Mouse (Mus musculus) heart, embryonic 13.5 days (tissue): ENCODE results near the gene Gzmm. TPM values are rescaled to one million over a fixed set of nuclear protein-coding genes. Genes with fewer than 3 reads are reported as not detected.

Source experiments
- ATAC-seq: fragments of 200-750 bp; cut with Nextera tagmentation; 2 replicates; pipeline ENCODE4 v1.8.0; 2017; ENCODE audit warnings: moderate TSS enrichment; ENCODE audit not compliant: insufficient number of reproducible peaks, low FRiP score, low TSS enrichment; ENCODE audit errors: extremely low read depth
- H3K27ac ChIP-seq: fragments of 300-500 bp; sonication (generic); replicated peaks from 2 replicates; pipeline ENCODE4 v1.5.1; 2015; ENCODE audit warnings: moderate library complexity, mild to moderate bottlenecking, inconsistent platforms
- H3K27me3 ChIP-seq: fragments of 300-500 bp; sonication (generic); replicated peaks from 2 replicates; pipeline ENCODE4 v1.6.1; 2015; ENCODE audit warnings: mild to moderate bottlenecking, inconsistent platforms
- H3K36me3 ChIP-seq: fragments of 300-500 bp; sonication (generic); 2 replicates; pipeline ENCODE4 v1.6.1; 2015; ENCODE audit warnings: mild to moderate bottlenecking, inconsistent platforms
- H3K4me1 ChIP-seq: fragments of 300-500 bp; sonication (generic); 2 replicates; pipeline ENCODE4 v1.6.1; 2015; ENCODE audit warnings: inconsistent platforms
- H3K4me2 ChIP-seq: fragments of 300-500 bp; sonication (generic); 2 replicates; pipeline ENCODE4 v1.6.1; 2015; ENCODE audit warnings: inconsistent platforms, mild to moderate bottlenecking, moderate library complexity
- H3K4me3 ChIP-seq: fragments of 300-500 bp; sonication (generic); 2 replicates; pipeline ENCODE4 v1.5.1; 2015; ENCODE audit warnings: moderate library complexity, mild to moderate bottlenecking, inconsistent platforms
- H3K9ac ChIP-seq: fragments of 300-500 bp; sonication (generic); 2 replicates; pipeline ENCODE4 v1.6.1; 2015; ENCODE audit warnings: inconsistent platforms, mild to moderate bottlenecking, moderate library complexity
- H3K9me3 ChIP-seq: fragments of 300-500 bp; sonication (generic); 2 replicates; pipeline ENCODE4 v1.6.1; 2016; ENCODE audit warnings: inconsistent platforms
- WGBS: fragments of 180-500 bp; shearing (Covaris S2); methylation state at CpG from one replicate; pipeline ENCODE4 v1.1.7; 2015; ENCODE audit warnings: mixed read lengths; 5-methylcytosine and 5-hydroxymethylcytosine counted together
- polyA plus RNA-seq: library from polyadenylated mRNA; unstranded; fragments of >200 nt; fragmentation: Nextera tagmentation; extraction: Ambion mirVana; gene quantifications from 2 replicates; pipeline ENCODE4 v1.2.1, GENCODE M21; 2015

Gene Gzmm
- polyA plus RNA-seq, 1 experiment from 2014 or later, result 0.67 TPM

DNA sequence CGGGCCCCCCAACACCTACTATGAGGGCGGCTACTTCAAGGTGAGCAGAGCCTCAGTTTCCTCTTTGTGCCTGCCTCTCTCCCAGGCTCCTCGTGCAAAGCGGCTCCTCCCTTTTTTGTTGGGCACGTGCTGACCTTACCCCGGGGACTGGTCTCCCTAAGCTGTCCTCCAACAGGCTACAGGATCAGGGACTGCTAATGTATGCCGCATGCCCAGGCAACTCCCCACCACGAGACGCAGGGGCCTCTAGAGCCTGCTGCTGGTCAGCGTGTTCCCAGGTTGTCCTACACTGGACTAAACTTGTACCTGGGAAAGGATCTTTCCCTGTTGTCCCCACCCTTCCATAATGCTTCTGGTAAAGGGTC is 6.3 kb upstream of the Gzmm start:
- Histone ChIP-seq H3K4me3 (peak overlapping the region; percentile 87), H3K9ac (peak overlapping the region; percentile 96), H3K9me3 (no peaks in the 10 kb centered on the region), H3K27ac (peak overlapping the region; percentile 84), H3K4me1 (peaks cover 58% of the 10 kb centered on the region), H3K4me2 (peak overlapping the region; percentile 97), H3K27me3 (no peaks in the 10 kb centered on the region), H3K36me3 (peaks cover 39% of the 10 kb centered on the region)
- 0% methylated on average over 10 of the region's 10 CpGs for WGBS
- no peak for ATAC-seq

DNA sequence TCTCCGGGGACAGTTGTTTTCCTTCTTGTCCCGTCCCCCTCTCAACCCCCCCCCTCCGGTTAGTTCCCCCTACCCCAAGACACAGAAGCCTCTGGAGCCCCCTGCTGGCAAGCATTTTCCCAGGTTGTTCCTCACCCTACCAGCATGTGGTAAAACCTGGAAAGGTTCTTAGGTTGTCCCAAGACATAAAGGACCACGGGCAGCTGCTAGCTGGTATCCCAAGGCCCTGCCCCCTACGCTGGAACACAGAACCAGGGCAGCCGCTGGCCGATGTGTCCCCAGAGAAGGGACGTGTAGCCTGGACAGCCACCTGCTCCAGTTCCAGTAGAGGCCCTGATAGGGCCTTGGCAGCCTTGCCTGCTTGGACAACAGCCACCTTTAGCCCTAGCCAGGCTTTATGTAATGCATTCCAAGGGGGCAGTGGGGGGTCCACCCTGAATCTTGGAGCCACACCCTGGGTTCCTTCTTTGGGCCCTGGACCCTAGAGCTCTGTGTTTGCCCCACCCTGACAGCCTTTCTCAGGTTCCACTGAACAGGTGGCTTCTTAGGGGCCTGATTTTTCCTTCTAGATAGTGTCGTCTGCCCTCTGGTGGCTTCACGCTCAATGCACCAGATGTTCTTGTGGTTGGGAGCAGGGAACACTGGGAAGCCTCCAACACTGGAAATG is 5.8 kb upstream of the Gzmm start:
- Histone ChIP-seq H3K9ac (peak overlapping the region; percentile 96), H3K4me1 (peaks cover 58% of the 10 kb centered on the region), H3K27ac (peak overlapping the region; percentile 84), H3K4me3 (peak overlapping the region; percentile 87), H3K27me3 (no peaks in the 10 kb centered on the region), H3K4me2 (peak overlapping the region; percentile 97), H3K36me3 (peaks cover 44% of the 10 kb centered on the region), H3K9me3 (no peaks in the 10 kb centered on the region)
- 2% methylated on average over 10 of the region's 10 CpGs for WGBS
- no peak for ATAC-seq

DNA sequence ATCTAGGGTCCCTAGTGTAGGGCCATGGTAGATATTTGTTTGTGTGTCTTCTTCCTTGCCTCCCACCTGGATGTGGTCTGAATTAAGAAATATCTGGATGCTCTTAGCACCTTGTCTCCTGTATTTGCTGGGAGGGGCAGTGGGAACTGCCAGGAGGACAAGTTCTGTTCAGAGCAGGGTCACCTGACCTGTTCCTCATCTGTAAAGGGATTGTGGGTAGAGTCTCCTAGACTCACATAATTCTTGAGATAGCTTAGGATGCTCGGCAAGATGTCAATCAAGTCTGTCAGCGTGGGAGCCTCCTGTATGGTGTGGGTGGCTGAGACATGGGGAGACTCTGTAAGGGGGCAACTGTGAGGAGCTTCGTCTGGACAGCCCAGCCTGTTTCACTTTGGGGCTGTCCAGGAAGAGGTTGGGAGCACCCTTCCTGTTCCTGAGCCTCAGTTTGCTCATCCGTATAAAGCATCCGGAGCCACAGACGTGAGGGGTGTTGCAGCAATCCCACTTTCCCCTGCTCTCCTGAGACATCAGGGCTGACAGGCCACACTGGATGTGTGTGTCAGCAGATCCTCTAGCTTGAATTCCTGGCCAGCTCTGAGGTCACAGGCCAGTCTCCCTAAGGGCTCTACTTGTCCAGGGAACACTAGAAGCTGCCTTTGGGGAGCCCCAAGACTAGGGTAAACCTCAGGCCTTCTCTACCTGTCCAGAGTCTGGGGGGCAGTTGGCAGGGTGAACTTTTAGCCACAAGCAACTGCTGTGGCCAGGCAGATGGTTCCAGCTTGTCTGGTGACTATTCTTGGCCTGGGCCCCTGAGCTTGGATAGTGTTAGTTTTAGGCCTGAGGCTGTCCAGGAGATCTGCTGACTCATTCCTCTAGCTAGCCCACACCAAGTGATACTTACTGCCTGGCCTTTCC is 4.8 kb upstream of the Gzmm start:
- Histone ChIP-seq H3K4me2 (peak overlapping the region; percentile 97), H3K27ac (peak overlapping the region; percentile 84), H3K9ac (peak overlapping the region; percentile 96), H3K4me1 (peaks cover 58% of the 10 kb centered on the region), H3K4me3 (peak overlapping the region; percentile 87), H3K36me3 (peaks cover 53% of the 10 kb centered on the region), H3K27me3 (no peaks in the 10 kb centered on the region), H3K9me3 (no peaks in the 10 kb centered on the region)
- ATAC-seq, result no peak
- WGBS, result 64% methylated on average over 6 of the region's 6 CpGs

DNA sequence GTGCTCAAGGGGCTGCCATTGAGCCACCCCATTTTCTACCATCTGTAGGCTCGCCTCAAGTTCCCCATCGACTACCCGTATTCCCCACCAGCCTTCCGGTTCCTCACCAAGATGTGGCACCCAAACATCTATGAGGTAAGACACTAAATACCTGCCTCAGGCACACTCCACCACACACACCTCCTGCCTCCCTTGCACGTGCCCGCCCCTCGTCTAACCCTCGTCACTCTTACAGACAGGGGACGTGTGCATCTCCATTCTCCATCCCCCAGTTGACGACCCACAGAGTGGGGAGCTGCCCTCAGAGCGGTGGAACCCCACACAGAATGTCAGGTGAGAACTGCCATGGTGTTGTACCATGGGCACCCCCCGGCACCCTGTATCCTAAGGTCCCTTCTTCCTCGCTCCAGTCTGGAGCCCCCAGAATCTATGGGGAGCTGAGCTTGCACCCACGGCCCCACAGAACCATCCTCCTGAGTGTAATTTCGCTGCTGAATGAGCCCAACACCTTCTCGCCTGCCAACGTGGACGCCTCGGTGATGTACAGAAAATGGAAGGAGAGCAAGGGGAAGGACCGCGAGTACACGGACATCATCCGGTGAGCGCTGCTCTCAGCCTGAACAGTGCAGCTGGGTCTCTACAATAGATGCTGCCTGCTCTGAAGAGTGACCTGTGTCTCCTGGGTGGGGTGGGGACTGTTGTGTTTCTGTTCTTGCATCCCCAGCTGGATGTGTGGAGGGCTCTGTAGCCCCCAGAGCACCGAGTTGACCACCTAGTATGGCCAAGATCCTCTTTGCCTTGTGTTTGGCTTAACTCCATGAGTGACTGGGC is 3.8 kb upstream of the Gzmm start:
- peaks cover 61% of the 10 kb centered on the region for H3K36me3 ChIP-seq
- H3K4me1 ChIP-seq, result peaks cover 58% of the 10 kb centered on the region
- ATAC-seq, result no peak
- peak overlapping the region; percentile 97 for H3K4me2 ChIP-seq
- H3K9ac ChIP-seq, result peak overlapping the region; percentile 96
- WGBS, result 92% methylated on average over 25 of the region's 25 CpGs
- no peaks in the 10 kb centered on the region for H3K9me3 ChIP-seq
- H3K27me3 ChIP-seq, result no peaks in the 10 kb centered on the region
- H3K27ac ChIP-seq, result peak overlapping the region; percentile 8; the same call in 1 of the 2 replicates
- peak overlapping the region; percentile 87; the same call in 1 of the 2 replicates for H3K4me3 ChIP-seq

DNA sequence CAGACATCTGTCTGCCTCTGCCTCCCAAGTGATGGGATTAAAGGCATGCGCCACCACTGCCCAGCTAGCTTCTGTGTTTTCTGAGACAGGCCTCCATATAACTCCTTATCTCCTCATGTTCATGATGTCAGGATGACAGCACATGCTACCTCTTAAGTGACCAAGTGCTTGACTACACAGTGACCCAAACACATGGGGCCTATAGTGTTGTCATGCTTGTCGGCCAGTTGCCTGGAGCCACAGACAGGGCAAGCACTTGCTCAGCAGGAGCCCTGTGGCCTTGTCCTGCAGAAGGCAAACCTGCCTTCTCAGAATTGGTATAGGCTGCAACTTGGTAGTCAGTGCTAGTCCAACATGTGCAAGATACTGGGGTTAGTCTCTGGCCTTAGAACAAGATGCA is 2.6 kb upstream of the Gzmm start:
- Histone ChIP-seq H3K36me3 (peaks cover 61% of the 10 kb centered on the region), H3K27ac (peak overlapping the region; percentile 88)

DNA sequence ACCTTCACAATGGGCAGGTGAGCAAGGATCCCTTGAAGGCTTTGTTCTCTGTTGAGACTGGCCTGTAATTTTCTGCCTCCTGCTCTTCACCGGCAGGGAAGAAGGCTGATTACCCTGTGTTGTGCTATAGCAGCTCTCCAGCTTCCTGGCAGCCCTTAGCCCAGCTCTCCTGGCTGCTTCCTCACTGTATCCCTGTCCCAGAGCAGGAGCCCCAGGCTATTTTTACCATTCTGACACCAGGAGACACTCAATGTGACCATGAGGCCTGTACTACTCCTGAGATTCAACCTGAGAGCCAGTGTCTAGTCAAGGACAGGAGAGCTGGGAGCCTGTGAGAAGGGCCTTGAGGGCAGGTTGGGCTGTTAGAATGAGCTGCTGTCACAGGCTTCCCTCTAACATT is 2.1 kb upstream of the Gzmm start:
- 60% methylated on average over 1 of the region's 1 CpGs for WGBS
- H3K4me1 ChIP-seq, result peaks cover 48% of the 10 kb centered on the region

More for the DNA sequence above, 2.6 kb upstream of the Gzmm start:
- Histone ChIP-seq H3K9me3 (no peaks in the 10 kb centered on the region), H3K4me1 (peaks cover 50% of the 10 kb centered on the region), H3K4me3 (no peak overlapping the region), H3K27me3 (no peaks in the 10 kb centered on the region), H3K4me2 (peak overlapping the region; percentile 15; the same call in 1 of the 2 replicates), H3K9ac (peak overlapping the region; percentile 55)
- 65% methylated on average over 2 of the region's 2 CpGs for whole genome bisulfite sequencing
- no peak for ATAC-seq

DNA sequence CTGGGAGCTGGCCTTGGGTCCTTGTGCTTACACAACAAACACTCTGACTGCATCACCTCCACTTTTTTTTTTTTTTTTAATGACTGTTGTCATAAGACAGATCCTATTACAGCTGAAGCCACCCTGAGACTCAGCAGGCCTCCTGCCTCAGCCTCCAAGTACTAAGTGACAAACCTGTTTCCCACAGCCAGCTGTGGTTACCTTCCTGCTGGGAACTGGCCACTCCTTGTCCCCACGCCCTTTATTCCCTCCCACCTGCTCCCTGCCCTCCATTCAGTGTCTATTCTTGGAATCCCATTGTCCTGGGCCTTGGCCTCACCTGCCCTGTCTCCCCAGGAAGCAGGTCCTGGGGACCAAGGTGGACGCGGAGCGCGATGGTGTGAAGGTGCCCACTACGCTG is 1.3 kb upstream of the Gzmm start:
- Histone ChIP-seq H3K9me3 (peaks cover 3% of the 10 kb centered on the region; the same call in 1 of the 2 replicates), H3K27me3 (no peaks in the 10 kb centered on the region), H3K4me3 (no peak overlapping the region), H3K9ac (peak overlapping the region; percentile 55; the same call in 1 of the 2 replicates), H3K27ac (peak overlapping the region; percentile 88), H3K36me3 (peaks cover 66% of the 10 kb centered on the region), H3K4me2 (no peak overlapping the region), H3K4me1 (peaks cover 48% of the 10 kb centered on the region)
- no peak for ATAC-seq
- 96% methylated on average over 6 of the region's 6 CpGs for WGBS

More for the DNA sequence above, 2.1 kb upstream of the Gzmm start:
- no peaks in the 10 kb centered on the region for H3K9me3 ChIP-seq
- H3K36me3 ChIP-seq, result peaks cover 62% of the 10 kb centered on the region
- peak overlapping the region; percentile 88 for H3K27ac ChIP-seq
- H3K9ac ChIP-seq, result peak overlapping the region; percentile 55
- H3K4me2 ChIP-seq, result peak overlapping the region; percentile 15; the same call in 1 of the 2 replicates
- no peak overlapping the region for H3K4me3 ChIP-seq
- ATAC-seq, result no peak
- H3K27me3 ChIP-seq, result no peaks in the 10 kb centered on the region

DNA sequence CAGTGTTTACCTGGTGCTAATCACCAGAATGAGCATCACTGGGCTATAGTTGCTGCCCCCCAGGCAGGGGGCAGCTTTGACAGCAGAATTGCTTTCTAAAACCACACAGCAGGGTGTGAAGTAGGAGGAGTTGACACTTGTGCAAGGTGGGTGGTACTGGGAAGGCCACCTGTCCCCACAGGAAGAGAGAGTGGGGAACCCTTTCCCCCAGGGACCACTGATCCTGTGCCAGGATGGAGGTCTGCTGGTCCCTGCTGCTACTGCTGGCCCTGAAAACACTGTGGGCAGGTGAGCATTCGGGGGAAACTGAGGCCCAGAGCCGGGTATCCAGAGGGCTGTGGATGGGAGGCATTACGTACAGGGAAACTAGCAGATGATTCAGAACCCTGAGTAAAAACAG is 358 bp downstream of the Gzmm start:
- Histone ChIP-seq H3K27me3 (no peaks in the 10 kb centered on the region), H3K36me3 (peaks cover 61% of the 10 kb centered on the region), H3K27ac (no peak overlapping the region), H3K4me3 (no peak overlapping the region), H3K9ac (no peak overlapping the region), H3K9me3 (peaks cover 3% of the 10 kb centered on the region; the same call in 1 of the 2 replicates), H3K4me2 (no peak overlapping the region), H3K4me1 (peaks cover 36% of the 10 kb centered on the region)
- WGBS, result 83% methylated on average over 3 of the region's 3 CpGs
- no peak for ATAC-seq

DNA sequence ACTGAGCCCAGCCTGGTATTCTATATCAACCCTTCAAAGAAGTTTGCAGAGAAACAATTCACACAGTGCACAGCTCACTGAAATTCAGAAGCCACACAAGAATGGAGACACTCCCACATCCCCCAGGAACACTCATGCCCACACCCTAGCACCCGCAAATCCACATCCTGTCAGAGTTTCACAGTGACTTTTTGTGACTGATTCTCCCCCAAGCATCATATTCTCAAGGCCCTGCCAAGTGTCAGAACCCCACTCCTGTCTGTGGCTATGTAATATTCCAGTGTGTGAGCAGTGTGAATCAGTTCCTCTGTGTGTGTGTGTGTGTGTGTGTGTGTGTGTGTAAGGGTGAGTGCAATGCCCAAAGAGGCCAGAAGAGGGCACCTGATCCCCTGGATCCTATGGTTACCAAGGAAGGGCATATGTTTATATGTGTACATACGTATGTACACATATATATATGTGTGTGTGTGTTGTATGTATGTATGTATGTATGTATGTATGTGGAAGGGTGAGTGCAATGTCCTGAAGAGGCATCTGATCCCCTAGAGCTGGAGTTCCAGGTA is 3.2 kb downstream of the Gzmm start:
- WGBS, result 100% methylated on average over 2 of the region's 2 CpGs
- Histone ChIP-seq H3K27ac (no peak overlapping the region), H3K27me3 (no peaks in the 10 kb centered on the region), H3K36me3 (peaks cover 32% of the 10 kb centered on the region), H3K4me1 (peaks cover 32% of the 10 kb centered on the region), H3K9me3 (peaks cover 3% of the 10 kb centered on the region; the same call in 1 of the 2 replicates), H3K4me2 (no peak overlapping the region), H3K4me3 (no peak overlapping the region), H3K9ac (no peak overlapping the region)
- no peak for ATAC-seq

DNA sequence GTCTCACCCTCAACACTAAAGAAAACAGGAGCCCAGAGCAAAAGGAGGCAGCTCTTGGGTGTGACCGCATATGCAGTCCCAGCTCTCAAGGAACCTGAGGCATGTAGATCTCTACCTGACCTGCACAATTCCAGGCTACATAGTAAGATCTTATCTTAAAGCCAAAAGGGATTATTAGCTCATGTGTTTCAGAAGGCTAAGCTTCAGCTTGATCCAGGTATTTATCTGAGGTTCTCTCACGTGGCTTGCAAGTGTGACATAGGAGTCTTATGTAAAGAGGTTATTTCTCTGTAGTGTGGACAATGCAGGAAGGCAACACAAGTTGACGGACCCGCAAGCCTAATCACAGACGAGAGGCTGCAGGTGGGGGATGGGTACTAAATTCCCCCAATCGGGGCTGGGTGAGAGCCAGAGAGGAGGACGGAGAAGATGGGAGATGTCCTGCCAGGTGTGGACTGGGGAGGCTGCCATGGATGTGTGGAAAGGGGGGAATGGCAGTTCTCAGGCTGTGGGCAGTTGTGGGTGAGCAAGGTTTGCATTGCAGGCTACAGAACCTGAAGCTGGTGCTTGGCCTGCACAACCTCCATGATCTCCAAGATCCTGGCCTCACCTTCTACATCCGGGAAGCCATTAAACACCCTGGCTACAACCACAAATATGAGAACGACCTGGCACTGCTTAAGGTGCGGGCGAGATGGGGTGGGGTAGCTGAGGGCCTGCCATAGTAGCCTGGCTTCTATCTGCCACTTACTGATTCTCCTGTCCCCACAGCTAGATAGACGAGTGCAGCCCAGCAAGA is 5.0 kb downstream of the Gzmm start:
- 67% methylated on average over 12 of the region's 12 CpGs for whole genome bisulfite sequencing
- Histone ChIP-seq H3K9me3 (peaks cover 3% of the 10 kb centered on the region; the same call in 1 of the 2 replicates), H3K36me3 (peaks cover 15% of the 10 kb centered on the region), H3K4me1 (peaks cover 34% of the 10 kb centered on the region), H3K27me3 (no peaks in the 10 kb centered on the region), H3K9ac (peak overlapping the region; percentile 15; the same call in 1 of the 2 replicates), H3K4me2 (no peak overlapping the region), H3K4me3 (no peak overlapping the region), H3K27ac (no peak overlapping the region)
- no peak for ATAC-seq
